Mouse (Mus musculus) adrenal gland, postnatal 25 days (tissue): ENCODE measurements around the gene Myom3. TPM values are rescaled to one million over a fixed set of nuclear protein-coding genes. Genes with fewer than 3 reads are reported as not detected.
A peak's percentile ranks its signal among the peaks of the same experiment; 100 is the strongest.
"Not testable (repeated sequence)": the region's sequence is repeated elsewhere in the genome, so short reads cannot be mapped to it uniquely, and the experiment has no call there.

ENCODE experiments used
- DNase-seq: peaks from one replicate; pipeline ENCODE4 v3.0.0; 2021; ENCODE audit warnings: mixed read lengths
- long read RNA-seq: library from polyadenylated mRNA; stranded (forward); transcript quantifications from one replicate; pipeline ENCODE4 v2.0.0, GENCODE M21; 2021
- total RNA-seq: library from RNA; stranded (reverse); gene quantifications from 2 replicates; pipeline ENCODE4 v1.2.3, GENCODE M21; 2021

The Myom3 gene
- 0.48 and 0.64 TPM in 2 replicates for total RNA-seq
- long read RNA-seq, partial matches to known transcripts: 3 of 8 reads
- long read RNA-seq, other reads (novel, unspliced or antisense): 1 of 8 reads

DNA sequence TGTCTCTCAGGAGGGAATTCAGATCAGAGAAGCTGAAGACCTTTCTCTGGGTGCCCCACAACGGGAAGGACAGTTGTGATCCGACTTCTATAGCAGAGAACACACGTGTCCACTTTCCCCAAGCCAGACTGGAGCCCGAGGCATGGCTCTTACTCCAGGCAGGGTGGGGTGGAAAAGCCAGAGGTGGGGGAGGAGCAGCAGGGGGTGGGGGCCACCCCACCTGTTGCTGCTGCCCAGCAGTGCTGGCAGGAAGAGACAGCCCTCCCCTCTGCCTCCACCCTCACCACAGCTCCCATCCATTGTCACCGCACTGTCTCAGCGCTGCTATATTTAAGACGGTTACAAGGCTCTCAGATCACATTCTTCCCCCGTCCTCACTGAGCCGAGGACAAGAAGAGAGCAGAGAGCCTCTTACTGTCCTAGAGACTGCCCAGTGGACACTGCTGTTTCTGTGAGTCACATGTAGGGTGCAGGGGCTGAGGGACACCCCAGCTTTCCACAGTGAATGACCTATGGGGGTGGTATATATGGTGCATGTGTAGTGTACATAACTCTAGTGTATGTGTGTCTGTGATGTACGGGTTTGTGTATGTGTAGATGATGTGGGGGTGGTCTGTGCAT is at the start of gene Myom3:
Gene Myom3, plus strand, starts transcription at position 360 of the 621 bp plus-strand sequence.
- no peak for DNase-seq

GRCm38 (mm10) chr4:135710392-135710791 is 49.1 kb upstream of the Myom3 start:
- no peak for DNase-seq

DNA sequence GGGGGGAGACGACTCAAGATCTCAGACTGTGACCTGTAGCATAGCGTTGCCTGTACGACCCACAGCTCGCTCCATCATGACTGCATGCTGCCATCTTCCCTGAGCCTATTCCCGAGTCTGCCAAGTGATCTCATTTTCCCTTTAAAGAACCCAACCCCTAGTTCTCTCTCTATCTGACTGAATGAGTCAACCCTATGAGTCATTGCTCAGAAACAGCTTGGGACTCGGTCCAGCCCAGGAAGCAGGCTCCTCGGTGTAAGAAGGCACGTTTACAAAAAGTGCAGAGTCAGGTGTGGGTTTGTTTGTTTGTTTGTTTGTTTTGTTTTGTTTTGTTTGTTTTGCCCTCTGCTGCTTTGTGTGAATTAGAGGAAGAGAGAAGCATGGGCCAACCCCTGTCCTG is 44.7 kb upstream of the Myom3 start:
- peak; percentile 32 for DNase-seq

DNA sequence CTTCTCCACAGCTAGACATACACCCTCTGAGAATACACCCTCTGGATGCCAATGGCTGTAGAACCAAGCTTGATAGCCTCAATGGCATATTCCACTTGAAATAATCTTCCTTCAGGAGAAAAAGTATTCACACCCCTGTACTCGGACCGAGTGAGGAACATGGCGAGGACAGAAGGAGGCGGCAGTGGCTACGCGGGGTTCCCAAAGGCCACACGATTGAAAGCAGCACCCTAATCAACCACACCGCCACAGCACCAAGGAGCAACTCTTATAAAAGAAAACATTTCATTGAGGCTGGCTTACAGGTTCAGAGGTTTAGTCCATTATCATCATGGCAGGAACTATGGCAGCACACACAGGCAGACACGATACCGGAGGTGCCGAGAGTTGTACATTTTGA is 43.1 kb upstream of the Myom3 start:
- not testable (repeated sequence) for DNase-seq

GRCm38 (mm10) chr4:135722540-135723290 is 36.8 kb upstream of the Myom3 start:
- no peak for DNase-seq

- no peak for DNase-seq
These were observed 33.1 kb upstream of the Myom3 start for GRCm38 (mm10) chr4:135726416-135726815.

DNA sequence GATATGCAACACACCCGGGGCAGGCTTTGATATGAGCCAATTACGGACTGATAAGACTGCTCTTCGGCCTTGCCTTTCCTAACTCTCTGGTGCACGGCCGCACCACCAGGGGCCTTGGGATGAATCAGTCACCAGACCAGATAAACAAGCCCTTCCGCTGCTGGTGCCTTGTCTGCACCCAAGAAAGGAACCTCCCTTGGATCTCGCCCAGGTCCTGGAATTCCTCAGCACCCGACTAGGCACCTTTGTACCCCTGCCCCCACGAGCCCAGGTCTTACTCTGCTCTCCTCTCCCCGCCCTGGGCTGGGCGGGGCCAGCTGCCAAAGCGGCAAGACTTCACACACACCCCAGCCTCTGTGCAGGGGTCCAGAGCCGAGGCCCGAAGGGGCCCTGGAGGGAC is 31.7 kb upstream of the Myom3 start, which contains the start of gene Il22ra1:
Gene Il22ra1, plus strand, starts transcription at position 356 of the 400 bp plus-strand sequence.
- DNase-seq: peak; percentile 57

DNA sequence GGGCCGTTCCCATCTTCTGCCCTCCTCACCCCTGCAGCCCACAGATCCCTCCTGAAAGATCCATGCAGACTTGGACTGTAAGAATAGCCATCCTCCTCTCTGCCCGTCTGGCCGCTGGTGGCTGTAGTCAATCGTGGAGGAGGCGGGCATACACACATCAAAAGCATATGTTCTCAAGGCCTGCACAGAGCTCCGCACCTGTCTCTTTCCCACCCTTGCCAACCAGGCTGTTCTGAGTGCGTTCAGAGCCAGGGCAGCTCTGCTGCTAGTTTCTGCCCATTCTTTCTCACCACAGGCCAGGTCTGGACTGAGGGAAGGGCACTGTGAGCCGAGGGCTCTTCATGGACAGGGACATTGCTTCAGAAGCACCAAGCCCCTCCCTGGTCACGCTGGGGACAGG is 29.3 kb upstream of the Myom3 start:
- DNase-seq: no peak

GRCm38 (mm10) chr4:135730951-135731350 is 28.6 kb upstream of the Myom3 start:
- no peak for DNase-seq

DNA sequence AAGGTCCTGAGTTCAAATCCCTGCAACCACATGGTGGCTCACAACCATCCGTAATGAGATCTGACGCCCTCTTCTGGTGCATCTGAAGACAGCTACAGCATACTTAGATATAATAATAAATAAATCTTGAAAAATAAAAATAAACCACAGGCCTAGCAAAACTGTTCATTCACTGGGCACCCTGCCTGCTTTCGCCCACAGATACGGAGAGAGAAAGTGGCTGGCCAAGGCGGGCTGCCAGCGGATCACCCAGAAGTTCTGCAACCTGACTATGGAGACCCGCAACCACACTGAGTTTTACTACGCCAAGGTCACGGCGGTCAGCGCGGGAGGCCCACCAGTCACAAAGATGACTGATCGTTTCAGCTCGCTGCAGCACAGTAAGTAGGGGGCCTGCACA is 25.6 kb upstream of the Myom3 start:
- no peak for DNase-seq

DNA sequence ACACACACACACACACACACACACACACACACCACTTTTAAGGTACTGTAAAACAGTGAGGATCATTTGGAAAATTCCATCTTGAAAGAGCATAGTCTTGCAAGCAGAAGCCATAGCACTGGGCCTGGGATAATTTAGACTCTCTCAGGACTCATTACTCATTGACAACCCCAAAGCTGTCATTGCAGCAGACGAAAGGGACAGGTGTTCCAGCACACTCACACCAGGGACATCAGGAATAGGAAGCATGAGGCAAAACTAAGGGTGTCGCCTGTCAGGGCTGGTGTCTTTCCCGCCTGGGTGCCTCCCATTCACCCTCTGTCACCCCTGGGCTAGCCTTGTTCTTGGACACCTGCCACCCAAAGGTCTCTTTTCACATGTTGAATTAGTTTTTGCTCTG is 22.6 kb upstream of the Myom3 start:
- no peak for DNase-seq

GRCm38 (mm10) chr4:135738237-135738636 is 21.3 kb upstream of the Myom3 start:
- no peak for DNase-seq

GRCm38 (mm10) chr4:135739148-135739547 is 20.4 kb upstream of the Myom3 start:
- no peak for DNase-seq

- DNase-seq: no peak
These were observed 19.8 kb upstream of the Myom3 start for GRCm38 (mm10) chr4:135739672-135740071.

DNA sequence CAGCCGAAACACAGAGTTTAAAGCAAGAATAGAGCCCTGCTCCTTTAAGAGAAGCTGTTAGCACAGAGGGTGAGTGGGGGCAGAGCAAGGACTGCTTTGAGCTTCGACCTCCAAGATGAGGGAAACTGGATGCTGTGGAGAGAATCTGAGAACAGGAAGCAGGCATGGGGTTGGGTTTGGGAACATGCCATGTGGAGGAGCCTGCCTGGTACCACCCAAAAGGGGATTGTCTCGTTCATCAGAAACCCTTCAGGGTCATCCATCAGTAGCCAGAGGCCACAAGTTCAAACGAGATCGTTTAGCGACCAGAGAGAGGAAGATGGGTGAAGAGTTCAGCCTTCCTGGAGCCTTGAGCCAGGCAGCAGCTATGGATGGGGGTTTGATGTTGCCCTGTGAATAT is 16.0 kb upstream of the Myom3 start:
- no peak for DNase-seq

GRCm38 (mm10) chr4:135744726-135745448 is 14.6 kb upstream of the Myom3 start:
- DNase-seq: no peak

- DNase-seq: no peak
These were observed 13.9 kb upstream of the Myom3 start for GRCm38 (mm10) chr4:135745613-135746012.

- no peak for DNase-seq
These were observed 8.6 kb upstream of the Myom3 start for GRCm38 (mm10) chr4:135750896-135751295.

GRCm38 (mm10) chr4:135752106-135752778 is 7.3 kb upstream of the Myom3 start:
- DNase-seq: no peak

- no peak for DNase-seq
These were observed 6.7 kb upstream of the Myom3 start for GRCm38 (mm10) chr4:135752779-135753164.

- DNase-seq: no peak
These were observed 1.2 kb upstream of the Myom3 start for GRCm38 (mm10) chr4:135758331-135758730.

DNA sequence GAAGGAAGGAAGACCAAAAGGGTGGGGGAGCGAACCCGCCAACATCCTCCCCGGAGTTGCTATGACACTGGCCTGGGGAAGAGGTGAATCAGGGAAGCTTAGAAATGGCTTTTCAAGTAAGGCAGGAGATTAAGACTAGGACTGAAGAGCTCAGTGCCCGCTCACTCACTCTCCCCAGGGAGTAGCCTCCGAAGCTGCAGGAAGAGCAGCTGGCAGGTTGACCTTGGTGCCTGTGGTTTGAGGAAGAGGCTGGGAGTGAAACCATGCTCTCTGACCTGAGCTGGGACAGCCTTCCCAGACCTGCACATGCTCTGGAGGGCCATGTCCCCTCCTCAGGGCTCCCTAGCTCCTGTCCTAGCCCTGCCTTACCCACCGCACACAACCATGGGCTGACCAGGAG is 690 bp upstream of the Myom3 start:
- no peak for DNase-seq

GRCm38 (mm10) chr4:135761048-135761447 is 1.5 kb downstream of the Myom3 start:
- DNase-seq: no peak
